Mouse (Mus musculus): ENCODE results near the gene Catsperd. TPM values are rescaled to one million over a fixed set of nuclear protein-coding genes. Genes with fewer than 3 reads are reported as not detected.

The Catsperd gene
- total RNA-seq (2014; rRNA removed) (0.99 and 3.0 TPM in 2 replicates), polyA plus RNA-seq (2015; fragmentation: Nextera tagmentation; extraction: Ambion mirVana) (1.5 TPM in 2 replicates)

DNA sequence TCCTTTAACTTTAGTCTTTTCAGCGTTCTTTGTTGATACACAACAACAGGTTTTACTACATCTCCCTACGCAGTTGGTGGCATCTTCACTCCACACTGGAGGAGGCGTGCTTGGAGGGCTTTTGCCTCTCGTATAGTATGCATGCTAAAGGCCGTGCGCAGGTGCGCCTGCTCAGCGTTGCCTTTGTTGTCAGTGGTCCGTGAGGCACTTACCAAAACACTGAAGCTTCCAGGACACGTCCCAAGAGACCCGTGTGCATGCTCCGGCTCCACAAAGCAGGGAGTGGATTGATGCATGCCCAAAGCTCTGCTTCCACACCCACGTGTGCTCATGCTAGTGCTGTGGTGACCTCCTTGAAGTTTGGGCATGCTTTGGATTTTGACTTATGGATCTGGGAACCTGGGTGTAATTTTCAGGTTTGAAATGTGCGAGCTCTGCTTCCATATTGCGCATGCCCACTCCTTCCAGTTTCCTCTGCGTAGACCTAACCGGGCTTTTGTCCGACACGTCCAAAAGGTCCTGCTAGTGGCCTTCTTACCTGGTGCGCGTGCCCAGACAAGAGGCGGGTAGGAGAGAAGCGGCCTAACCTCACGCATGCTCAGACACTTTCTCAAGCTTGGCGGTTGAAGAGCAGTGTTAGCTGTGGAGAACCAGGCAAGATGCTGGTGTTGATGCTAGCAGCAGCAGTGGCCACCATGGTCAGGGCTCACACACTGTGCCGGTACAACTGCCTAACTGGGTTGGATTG, at the start of gene Catsperd:
Catsperd (plus strand) TSS at position 614 of the 748 bp plus-strand sequence.
- ATAC-seq (ENCODE audit: low FRiP score) (peak; percentile 66), DNase-seq (ENCODE audit: low spot score) (peak; percentile 72)
- Histone ChIP-seq H3K36me3 (ENCODE audit: insufficient read depth, low read length) (peaks cover 8% of the 10 kb centered on the region; the same call in 1 of the 2 replicates), H3K27me3 (ENCODE audit: insufficient read depth, low read length) (no peaks in the 10 kb centered on the region), H3K27ac (ENCODE audit: low read depth, low read length) (peak within 1 kb of the TSS; percentile 78), H3K9me3 (ENCODE audit: low read length) (no peaks in the 10 kb centered on the region), H3K4me2 (ENCODE audit: low read depth, low read length, poor library complexity, severe bottlenecking) (peak within 1 kb of the TSS; percentile 57), H3K9ac (replicated peaks; ENCODE audit: low read length, poor library complexity, severe bottlenecking) (peak within 1 kb of the TSS; percentile 37), H3K4me3 (ENCODE audit: low read depth, low read length) (peak within 1 kb of the TSS; percentile 67), H3K4me1 (ENCODE audit: insufficient read depth, low read length) (peaks cover 5% of the 10 kb centered on the region; the same call in 1 of the 2 replicates)
- no peak for TF ChIP-seq CTCF (IDR thresholded peaks at IDR 0.05)
- WGBS = 7% methylated on average over 26 of the region's 26 CpGs

DNA sequence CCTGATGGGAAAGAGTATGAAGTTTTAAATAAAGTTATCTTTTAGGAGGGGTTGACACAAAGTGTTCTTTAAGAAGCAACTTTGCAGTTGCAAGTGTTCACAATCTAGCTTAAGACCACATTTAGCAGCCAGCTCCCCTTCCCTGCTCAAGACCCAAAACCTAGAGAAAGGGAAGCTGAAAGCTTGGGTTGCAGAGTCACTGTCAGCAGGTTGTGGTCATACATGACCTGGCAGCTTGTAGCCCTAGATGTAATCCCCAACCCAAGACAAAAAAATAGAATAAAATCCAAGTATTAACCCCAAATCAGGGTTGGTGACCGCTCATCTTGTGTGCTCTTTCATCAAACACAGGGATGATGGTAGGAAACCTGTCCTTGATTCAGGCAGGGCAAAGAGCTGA, 44.9 kb upstream of the Catsperd start:
- peak overlapping the region; percentile 61; the same call in 1 of the 2 replicates for H3K9ac ChIP-seq (replicated peaks; ENCODE audit: low read length, poor library complexity, severe bottlenecking)
- H3K27ac ChIP-seq (ENCODE audit: low read depth, low read length) = no peak overlapping the region
- H3K4me3 ChIP-seq (ENCODE audit: low read depth, low read length) = peak overlapping the region; percentile 52
- no peak for TF ChIP-seq CTCF (IDR thresholded peaks at IDR 0.05)
- DNase-seq (ENCODE audit: low spot score) (no peak), ATAC-seq (ENCODE audit: low FRiP score) (no peak)
- H3K27me3 ChIP-seq (ENCODE audit: insufficient read depth, low read length) = no peaks in the 10 kb centered on the region
- peak overlapping the region; percentile 76 for H3K4me2 ChIP-seq (ENCODE audit: low read depth, low read length, poor library complexity, severe bottlenecking)
- peaks cover 24% of the 10 kb centered on the region for H3K36me3 ChIP-seq (ENCODE audit: insufficient read depth, low read length)
- H3K4me1 ChIP-seq (ENCODE audit: insufficient read depth, low read length) = peaks cover 26% of the 10 kb centered on the region
- H3K9me3 ChIP-seq (ENCODE audit: low read length) = no peaks in the 10 kb centered on the region
- WGBS = 69% methylated on average over 1 of the region's 1 CpGs

DNA sequence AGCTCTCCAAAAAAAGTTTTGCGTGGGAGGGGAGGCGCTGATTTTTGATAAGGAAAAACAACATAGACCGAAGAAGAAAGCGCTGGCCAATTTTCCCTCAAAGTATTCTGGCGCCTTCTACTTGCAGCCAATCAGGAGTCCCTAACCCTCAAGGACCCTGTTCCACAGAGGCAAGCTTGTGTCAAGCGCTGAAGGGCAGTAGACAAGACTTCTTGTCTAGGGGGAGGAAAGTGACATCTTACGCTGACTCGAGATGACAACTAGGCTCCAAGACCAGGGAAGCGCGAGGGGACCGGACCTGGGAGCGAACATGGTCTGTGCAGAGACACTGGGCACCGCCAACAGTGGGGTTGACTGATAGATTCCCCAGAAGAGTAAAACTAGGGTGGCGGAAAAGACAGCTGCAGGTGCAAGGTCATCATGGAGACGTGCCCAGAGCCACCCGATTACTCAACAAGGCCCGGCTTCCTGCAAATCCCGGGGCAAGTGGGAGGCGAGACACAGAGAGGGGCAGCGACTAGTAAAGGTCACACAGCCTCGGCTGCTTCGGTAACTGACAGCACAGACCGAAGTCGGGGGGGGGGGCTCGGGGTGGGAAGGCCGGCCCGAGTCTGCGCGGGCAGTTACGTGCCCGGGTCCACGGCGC, 44.2 kb upstream of the Catsperd start:
- 4% methylated on average over 31 of the region's 33 CpGs for WGBS
- TF ChIP-seq CTCF (IDR thresholded peaks at IDR 0.05) = no peak
- DNase-seq (ENCODE audit: low spot score) (no peak), ATAC-seq (ENCODE audit: low FRiP score) (no peak)
- Histone ChIP-seq H3K4me3 (ENCODE audit: low read depth, low read length) (peak overlapping the region; percentile 52), H3K27me3 (ENCODE audit: insufficient read depth, low read length) (no peaks in the 10 kb centered on the region), H3K4me1 (ENCODE audit: insufficient read depth, low read length) (peaks cover 26% of the 10 kb centered on the region), H3K36me3 (ENCODE audit: insufficient read depth, low read length) (peaks cover 21% of the 10 kb centered on the region), H3K4me2 (ENCODE audit: low read depth, low read length, poor library complexity, severe bottlenecking) (peak overlapping the region; percentile 76), H3K27ac (ENCODE audit: low read depth, low read length) (peak overlapping the region; percentile 87), H3K9ac (replicated peaks; ENCODE audit: low read length, poor library complexity, severe bottlenecking) (peak overlapping the region; percentile 61), H3K9me3 (ENCODE audit: low read length) (no peaks in the 10 kb centered on the region)

DNA sequence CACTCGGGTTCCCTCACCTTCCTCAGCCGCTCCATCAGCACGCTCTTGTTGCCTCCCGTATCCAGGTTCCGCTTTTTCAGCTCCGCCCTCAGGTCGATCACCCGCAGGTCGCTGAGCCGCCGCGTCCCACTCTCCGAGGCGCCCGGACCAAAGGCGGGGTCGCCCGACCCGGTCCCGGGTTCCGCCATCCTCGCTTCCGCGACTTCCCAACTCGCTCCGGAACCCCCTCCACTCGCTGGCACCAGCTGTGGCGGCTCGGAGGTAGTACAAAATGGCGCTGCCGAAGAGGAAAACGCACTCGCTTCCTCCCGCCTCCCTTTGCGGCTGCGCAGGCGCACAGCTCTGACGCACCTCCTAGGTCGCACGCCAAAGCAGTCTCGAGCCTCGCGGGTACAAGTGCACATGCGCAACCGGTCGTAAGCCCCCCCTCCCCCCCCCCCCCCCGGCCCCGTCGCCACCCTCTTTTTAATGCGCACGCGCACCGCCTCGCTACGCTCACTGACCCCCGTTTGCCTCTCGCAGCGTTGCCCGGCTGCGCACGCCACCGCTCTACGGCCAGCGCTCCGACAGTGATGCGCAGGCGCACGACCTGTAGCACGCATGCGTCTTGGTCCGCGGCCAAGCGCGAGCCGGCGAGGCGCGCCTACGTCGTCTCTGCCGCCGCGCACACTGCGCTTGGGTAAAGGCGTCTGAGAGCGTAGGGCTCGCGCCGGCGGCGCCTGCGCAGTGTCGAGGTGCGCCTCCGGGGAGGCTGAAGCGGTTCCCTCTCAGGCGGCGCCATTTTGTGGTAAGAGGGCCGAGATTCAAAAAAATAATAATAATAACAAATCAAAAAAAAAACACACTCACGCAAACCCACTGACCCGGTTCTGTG, 43.4 kb upstream of the Catsperd start, which contains the start of the genes Safb2 and Safb:
Safb2 (minus strand) TSS at position 329 of the 874 bp plus-strand sequence.
Safb (plus strand) TSS at position 569 of the 874 bp plus-strand sequence.
- under 1% methylated on average over 79 of the region's 101 CpGs for WGBS
- Histone ChIP-seq H3K4me2 (ENCODE audit: low read depth, low read length, poor library complexity, severe bottlenecking) (peak within 1 kb of the TSS; percentile 76), H3K4me1 (ENCODE audit: insufficient read depth, low read length) (peaks cover 26% of the 10 kb centered on the region), H3K9me3 (ENCODE audit: low read length) (no peaks in the 10 kb centered on the region), H3K27me3 (ENCODE audit: insufficient read depth, low read length) (no peaks in the 10 kb centered on the region), H3K4me3 (ENCODE audit: low read depth, low read length) (peak within 1 kb of the TSS; percentile 68), H3K27ac (ENCODE audit: low read depth, low read length) (peak within 1 kb of the TSS; percentile 87), H3K36me3 (ENCODE audit: insufficient read depth, low read length) (peaks cover 27% of the 10 kb centered on the region), H3K9ac (replicated peaks; ENCODE audit: low read length, poor library complexity, severe bottlenecking) (peak within 1 kb of the TSS; percentile 82)
- DNase-seq (ENCODE audit: low spot score) (peak; percentile 100), ATAC-seq (ENCODE audit: low FRiP score) (peak; percentile 95)
- TF ChIP-seq CTCF (IDR thresholded peaks at IDR 0.05) = peak; percentile 49

DNA sequence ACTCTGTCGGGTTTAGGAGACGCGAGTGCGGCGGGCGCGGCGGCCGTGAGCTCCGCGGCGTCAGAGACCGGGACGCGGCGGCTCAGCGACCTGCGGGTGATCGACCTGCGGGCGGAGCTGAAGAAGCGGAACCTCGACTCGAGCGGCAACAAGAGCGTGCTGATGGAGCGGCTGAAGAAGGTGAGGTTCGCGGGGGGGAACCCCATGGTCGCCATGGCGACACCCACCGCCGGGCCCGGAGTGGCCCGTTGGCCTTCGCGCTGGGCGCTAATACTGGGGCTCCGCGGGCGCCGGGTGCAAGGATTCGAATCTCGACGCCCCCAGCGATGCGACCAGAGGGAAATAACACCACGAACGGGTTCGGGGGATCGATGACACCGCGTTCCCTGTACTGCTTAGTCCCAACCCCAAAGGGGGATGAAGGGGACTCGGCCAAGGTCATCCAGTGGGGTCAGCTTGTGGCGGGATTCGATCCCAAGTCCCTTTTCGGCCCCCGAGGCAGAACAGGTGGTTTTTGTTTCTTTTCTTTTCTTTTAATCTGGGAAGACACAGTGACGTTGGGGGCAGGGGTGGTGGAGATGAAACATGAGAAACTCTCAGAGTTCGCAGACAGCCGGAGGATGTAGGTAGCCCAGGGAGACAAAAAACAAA, 42.6 kb upstream of the Catsperd start:
- H3K27ac ChIP-seq (ENCODE audit: low read depth, low read length) = peak overlapping the region; percentile 83
- no peaks in the 10 kb centered on the region for H3K27me3 ChIP-seq (ENCODE audit: insufficient read depth, low read length)
- DNase-seq (ENCODE audit: low spot score) (peak; percentile 47), ATAC-seq (ENCODE audit: low FRiP score) (peak; percentile 2; the same call in 1 of the 2 replicates)
- under 1% methylated on average over 59 of the region's 61 CpGs for WGBS
- H3K9me3 ChIP-seq (ENCODE audit: low read length) = no peaks in the 10 kb centered on the region
- peak overlapping the region; percentile 72 for H3K4me2 ChIP-seq (ENCODE audit: low read depth, low read length, poor library complexity, severe bottlenecking)
- peak overlapping the region; percentile 68 for H3K4me3 ChIP-seq (ENCODE audit: low read depth, low read length)
- peak overlapping the region; percentile 82 for H3K9ac ChIP-seq (replicated peaks; ENCODE audit: low read length, poor library complexity, severe bottlenecking)
- TF ChIP-seq CTCF (IDR thresholded peaks at IDR 0.05) = no peak
- peaks cover 26% of the 10 kb centered on the region for H3K4me1 ChIP-seq (ENCODE audit: insufficient read depth, low read length)
- H3K36me3 ChIP-seq (ENCODE audit: insufficient read depth, low read length) = peaks cover 35% of the 10 kb centered on the region
